Mouse (Mus musculus) bone marrow macrophage, adult 2 months (primary cell): Measurements from ENCODE around the gene Fkbp5.

ENCODE experiments used
- CTCF ChIP-seq: IDR thresholded peaks from 2 replicates; pipeline ENCODE4 v1.5.1; 2012; ENCODE audit warnings: low read depth, mild to moderate bottlenecking, low read length, moderate library complexity
- POLR2A ChIP-seq: IDR thresholded peaks from 2 replicates; pipeline ENCODE4 v1.6.1; 2012; ENCODE audit warnings: mild to moderate bottlenecking, low read depth, low read length, borderline replicate concordance

GRCm38 (mm10) chr17:28507496-28507895, 9.8 kb downstream of the Fkbp5 start:
- no peak for TF ChIP-seq POLR2A
- no peak for TF ChIP-seq CTCF
